Mouse (Mus musculus) heart, embryonic 14.5 days (tissue): ENCODE data around the gene Mtfp1. TPM values are rescaled to one million over a fixed set of nuclear protein-coding genes. Genes with fewer than 3 reads are reported as not detected.

ENCODE experiments used
- ATAC-seq: fragments of 200-750 bp; cut with Nextera tagmentation; 2 replicates; pipeline ENCODE4 v1.8.0; 2017; ENCODE audit warnings: low read depth, moderate TSS enrichment; ENCODE audit not compliant: insufficient number of reproducible peaks, insufficient read depth, low FRiP score
- H3K27ac ChIP-seq, 2 experiments: fragments of 200-500 bp in 1 of 2; fragments of 300-500 bp in 1 of 2; sonication (generic) in 1 of 2; replicated peaks in 1 of 2; 2 replicates each; pipeline ENCODE4 v1.5.1; 2012 to 2014; ENCODE audit warnings: low read depth in 2 of 2, low read length in 2 of 2, control low read depth in 1 of 2, mild to moderate bottlenecking in 1 of 2, mixed read lengths in 1 of 2; ENCODE audit not compliant: control insufficient read depth in 1 of 2, insufficient read depth in 1 of 2
- H3K27me3 ChIP-seq: fragments of 300-500 bp; sonication (generic); 2 replicates; pipeline ENCODE4 v1.6.1; 2014; ENCODE audit warnings: mild to moderate bottlenecking, low read length, control low read depth; ENCODE audit not compliant: control insufficient read depth, insufficient read depth
- H3K36me3 ChIP-seq: fragments of 300-500 bp; sonication (generic); 2 replicates; pipeline ENCODE4 v1.6.1; 2014; ENCODE audit warnings: mild to moderate bottlenecking, control low read depth, low read length, mixed read lengths; ENCODE audit not compliant: control insufficient read depth, insufficient read depth
- H3K4me1 ChIP-seq, 2 experiments: fragments of 200-500 bp in 1 of 2; fragments of 300-500 bp in 1 of 2; sonication (generic) in 1 of 2; 2 replicates each; pipeline ENCODE4 v1.6.1; 2012 to 2014; ENCODE audit warnings: low read length in 2 of 2, control low read depth in 1 of 2, mixed read lengths in 1 of 2; ENCODE audit not compliant: control insufficient read depth in 2 of 2, insufficient read depth in 2 of 2
- H3K4me2 ChIP-seq: fragments of 300-500 bp; sonication (generic); 2 replicates; pipeline ENCODE4 v1.6.1; 2014; ENCODE audit warnings: mild to moderate bottlenecking, low read length
- H3K4me3 ChIP-seq, 2 experiments: fragments of 200-500 bp in 1 of 2; fragments of 300-500 bp in 1 of 2; sonication (generic) in 1 of 2; 2 replicates each; pipeline ENCODE4 v1.5.1; 2012 to 2014; ENCODE audit warnings: low read length in 2 of 2, mild to moderate bottlenecking in 2 of 2, control low read depth in 1 of 2, low read depth in 1 of 2, moderate library complexity in 1 of 2; ENCODE audit not compliant: control insufficient read depth in 1 of 2, insufficient read depth in 1 of 2
- H3K9ac ChIP-seq: fragments of 300-500 bp; sonication (generic); 2 replicates; pipeline ENCODE4 v1.6.1; 2014; ENCODE audit warnings: mild to moderate bottlenecking, low read length
- H3K9me3 ChIP-seq: fragments of 300-500 bp; sonication (generic); 2 replicates; pipeline ENCODE4 v1.6.1; 2016; ENCODE audit warnings: low read length, control low read depth; ENCODE audit not compliant: control insufficient read depth
- WGBS: fragments of 180-500 bp; shearing (Covaris S2); extraction: QIAGEN DNeasy Blood & Tissue Kit; methylation state at CpG from one replicate; pipeline ENCODE4 v1.1.7; 2014; 5-methylcytosine and 5-hydroxymethylcytosine counted together
- polyA plus RNA-seq: library from polyadenylated mRNA; unstranded; fragments of >200 nt; fragmentation: Nextera tagmentation; extraction: Ambion mirVana; gene quantifications from 2 replicates; pipeline ENCODE4 v1.2.1, GENCODE M21; 2014

Mtfp1 gene
- polyA plus RNA-seq, 1 experiment from 2014 or later, result 28.8 TPM

DNA sequence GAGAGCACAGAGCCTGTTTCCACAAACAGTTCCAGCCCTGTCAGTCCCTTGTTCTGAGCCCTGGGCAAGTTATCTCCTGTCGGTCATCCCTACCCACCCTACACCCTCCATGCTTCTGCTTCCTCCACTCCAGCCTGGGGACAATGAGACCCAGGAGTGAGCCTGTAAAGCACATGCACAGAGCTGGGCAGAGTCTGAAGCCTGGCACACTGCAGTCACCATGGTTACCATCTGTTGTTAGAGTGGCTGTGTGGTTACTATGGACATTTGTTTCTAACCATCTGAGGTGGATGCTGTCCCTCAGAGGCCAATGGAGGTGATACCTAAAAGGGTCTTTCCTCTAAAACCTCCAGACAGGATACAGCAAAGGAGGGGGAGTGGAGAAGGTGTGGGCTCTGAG lies 25.6 kb downstream of the Mtfp1 start:
- no peak overlapping the region for H3K27ac ChIP-seq
- no peak overlapping the region for H3K9ac ChIP-seq
- peaks cover under 1% of the 10 kb centered on the region; the same call in 1 of the 2 replicates for H3K27me3 ChIP-seq
- H3K4me1 ChIP-seq, result no peaks in the 10 kb centered on the region
- 68% methylated on average over 1 of the region's 1 CpGs for WGBS
- H3K36me3 ChIP-seq, result no peaks in the 10 kb centered on the region
- H3K4me2 ChIP-seq, result no peak overlapping the region
- ATAC-seq, result no peak
- H3K4me3 ChIP-seq, result no peak overlapping the region
- no peaks in the 10 kb centered on the region for H3K9me3 ChIP-seq

GRCm38 (mm10) chr11:4064627-4065122 lies 30.6 kb downstream of the Mtfp1 start, which contains the start of gene Sec14l3:
Sec14l3 (plus strand) TSS chr11:4064841.
- Histone ChIP-seq H3K4me2 (no peak within 1 kb of the TSS), H3K36me3 (no peaks in the 10 kb centered on the region), H3K9me3 (no peaks in the 10 kb centered on the region), H3K4me3 (no peak within 1 kb of the TSS), H3K27me3 (0 out of 2 replicates have a peak, but pooled peaks cover 4% of the 10 kb centered on the region), H3K4me1 (no peaks in the 10 kb centered on the region), H3K27ac (no peak within 1 kb of the TSS), H3K9ac (no peak within 1 kb of the TSS)
- 49% methylated on average over 5 of the region's 5 CpGs for WGBS
- no peak for ATAC-seq

DNA sequence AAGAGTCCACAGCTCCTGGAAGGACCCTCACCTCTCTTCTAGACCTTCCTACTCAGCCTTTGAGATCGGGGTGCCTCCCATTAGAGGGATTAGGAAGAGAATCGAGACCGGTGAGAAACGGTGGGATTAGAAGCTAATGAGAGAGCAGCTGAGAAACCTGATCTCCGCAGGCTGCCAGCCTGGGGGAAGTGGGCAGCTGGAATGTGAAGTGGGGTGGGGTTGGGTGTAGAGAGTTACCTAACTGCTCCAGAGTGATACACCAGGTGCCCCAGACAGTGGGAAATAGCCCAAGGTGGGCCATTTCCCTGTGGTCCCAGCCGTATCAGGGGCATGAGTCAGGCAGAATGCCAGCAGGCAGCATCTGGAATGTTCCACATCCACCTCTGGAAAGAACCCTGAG lies 32.3 kb downstream of the Mtfp1 start:
- no peaks in the 10 kb centered on the region for H3K36me3 ChIP-seq
- H3K9me3 ChIP-seq, result no peaks in the 10 kb centered on the region
- H3K27ac ChIP-seq, result no peak overlapping the region
- H3K27me3 ChIP-seq, result 0 out of 2 replicates have a peak, but pooled peaks cover 4% of the 10 kb centered on the region
- no peak overlapping the region for H3K4me3 ChIP-seq
- ATAC-seq, result no peak
- WGBS, result 25% methylated on average over 6 of the region's 6 CpGs
- no peaks in the 10 kb centered on the region for H3K4me1 ChIP-seq
- H3K9ac ChIP-seq, result no peak overlapping the region
- H3K4me2 ChIP-seq, result no peak overlapping the region

DNA sequence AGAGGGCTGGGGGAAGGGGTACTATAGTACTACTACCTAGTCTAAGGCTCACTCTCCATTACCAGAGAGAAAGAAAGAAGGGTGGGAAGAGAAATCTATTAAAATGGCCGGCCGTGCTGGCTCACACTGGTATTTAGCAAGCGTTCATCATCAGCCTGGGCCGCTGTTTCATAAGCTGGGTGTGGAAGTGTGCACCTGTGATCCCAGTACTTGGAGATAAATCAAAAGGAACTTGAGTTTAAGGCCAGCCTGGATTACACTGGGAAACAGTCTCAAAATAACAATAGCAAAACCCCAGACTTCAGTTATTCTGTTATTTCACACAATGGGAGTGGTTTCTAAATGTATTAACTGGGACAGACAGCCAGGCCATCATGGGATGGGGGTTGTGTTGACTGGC lies 32.7 kb downstream of the Mtfp1 start:
- H3K36me3 ChIP-seq, result no peaks in the 10 kb centered on the region
- H3K4me2 ChIP-seq, result no peak overlapping the region
- no peak overlapping the region for H3K9ac ChIP-seq
- no peak overlapping the region for H3K4me3 ChIP-seq
- ATAC-seq, result no peak
- WGBS, result 83% methylated on average over 4 of the region's 4 CpGs
- no peak overlapping the region for H3K27ac ChIP-seq
- no peaks in the 10 kb centered on the region for H3K9me3 ChIP-seq
- no peaks in the 10 kb centered on the region for H3K4me1 ChIP-seq
- H3K27me3 ChIP-seq, result 0 out of 2 replicates have a peak, but pooled peaks cover 4% of the 10 kb centered on the region

DNA sequence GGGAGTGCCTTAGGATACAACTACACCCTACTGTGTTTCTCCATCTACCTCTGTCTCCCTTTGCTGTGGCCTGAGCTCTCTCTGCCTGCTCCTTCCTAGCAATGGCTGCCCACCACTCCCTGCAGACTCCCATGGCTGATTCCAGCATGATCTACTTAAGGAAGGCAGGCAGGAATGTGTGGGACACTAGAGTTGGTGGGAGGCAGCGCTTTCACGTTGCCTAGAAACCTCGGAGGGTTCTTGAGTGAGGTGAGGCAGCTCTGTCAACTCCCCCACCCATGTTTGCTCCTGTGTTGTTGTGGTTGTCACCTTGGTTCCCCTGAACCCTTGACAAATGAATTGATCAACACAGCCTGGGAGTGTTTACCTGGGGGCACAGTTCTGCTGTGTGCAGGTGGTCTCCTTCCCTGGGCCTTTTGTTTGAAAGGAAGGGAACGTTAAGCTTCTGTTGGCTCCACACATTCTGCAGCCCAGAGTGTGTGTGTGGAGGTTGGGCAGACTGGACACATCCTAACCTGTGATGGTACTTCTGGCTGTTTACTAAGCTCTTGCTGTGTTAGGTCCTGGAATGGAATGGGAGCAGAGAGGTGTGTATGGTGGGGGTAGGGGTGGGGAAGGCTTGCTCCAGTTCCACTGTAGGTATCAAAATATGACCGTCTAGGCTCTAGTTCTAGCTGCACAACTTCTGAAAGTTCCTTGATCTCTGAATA lies 34.2 kb downstream of the Mtfp1 start:
- Histone ChIP-seq H3K4me3 (no peak overlapping the region), H3K9me3 (no peaks in the 10 kb centered on the region), H3K9ac (no peak overlapping the region), H3K4me1 (no peaks in the 10 kb centered on the region), H3K27ac (no peak overlapping the region), H3K36me3 (no peaks in the 10 kb centered on the region), H3K4me2 (no peak overlapping the region), H3K27me3 (0 out of 2 replicates have a peak, but pooled peaks cover 4% of the 10 kb centered on the region)
- no peak for ATAC-seq
- 59% methylated on average over 5 of the region's 5 CpGs for WGBS

DNA sequence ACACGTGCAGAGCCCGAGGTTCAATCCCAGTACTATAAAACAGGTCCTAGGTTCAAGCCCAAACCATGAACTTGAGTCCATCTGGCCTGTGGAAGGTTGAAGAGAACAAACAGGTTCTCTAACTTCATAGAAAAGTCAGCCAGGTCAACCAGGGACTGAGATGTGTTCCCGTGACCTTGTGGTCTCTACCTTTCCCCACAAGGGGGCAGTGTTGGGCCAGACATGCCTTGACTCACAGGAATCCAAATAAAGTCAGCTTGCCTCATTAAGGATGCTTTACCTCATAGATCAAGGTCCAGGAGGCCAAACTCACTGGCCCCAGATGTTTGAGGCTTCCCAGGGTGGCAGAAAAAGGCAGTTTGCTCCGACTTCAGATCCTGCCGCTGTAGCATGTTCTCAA lies 41.7 kb downstream of the Mtfp1 start:
- no peak overlapping the region for H3K27ac ChIP-seq
- no peaks in the 10 kb centered on the region for H3K36me3 ChIP-seq
- H3K9me3 ChIP-seq, result no peaks in the 10 kb centered on the region
- ATAC-seq, result no peak
- WGBS, result 16% methylated on average over 5 of the region's 5 CpGs
- H3K4me1 ChIP-seq, result no peaks in the 10 kb centered on the region
- H3K4me2 ChIP-seq, result no peak overlapping the region
- no peak overlapping the region for H3K4me3 ChIP-seq
- H3K9ac ChIP-seq, result no peak overlapping the region
- H3K27me3 ChIP-seq, result no peaks in the 10 kb centered on the region

- ATAC-seq, result no peak
- WGBS, result 82% methylated on average over 6 of the region's 6 CpGs
Measured at GRCm38 (mm10) chr11:4048438-4048837, 46.8 kb downstream of the Mtfp1 start.

GRCm38 (mm10) chr11:4047766-4048165 lies 47.5 kb downstream of the Mtfp1 start:
- H3K9ac ChIP-seq, result no peak overlapping the region
- no peaks in the 10 kb centered on the region for H3K4me1 ChIP-seq
- no peak overlapping the region for H3K4me3 ChIP-seq
- H3K36me3 ChIP-seq, result no peaks in the 10 kb centered on the region
- H3K27ac ChIP-seq, result no peak overlapping the region
- H3K9me3 ChIP-seq, result no peaks in the 10 kb centered on the region
- no peak overlapping the region for H3K4me2 ChIP-seq
- ATAC-seq, result no peak
- WGBS, result 79% methylated on average over 2 of the region's 2 CpGs
- no peaks in the 10 kb centered on the region for H3K27me3 ChIP-seq

More at GRCm38 (mm10) chr11:4048438-4048837, 46.8 kb downstream of the Mtfp1 start:
- no peaks in the 10 kb centered on the region for H3K9me3 ChIP-seq
- no peaks in the 10 kb centered on the region for H3K27me3 ChIP-seq
- no peak overlapping the region for H3K4me2 ChIP-seq
- H3K36me3 ChIP-seq, result no peaks in the 10 kb centered on the region
- H3K4me3 ChIP-seq, result no peak overlapping the region
- no peaks in the 10 kb centered on the region for H3K4me1 ChIP-seq
- no peak overlapping the region for H3K9ac ChIP-seq
- no peak overlapping the region for H3K27ac ChIP-seq
